Mouse (Mus musculus) bone marrow macrophage, adult 2 months (primary cell): Measurements from ENCODE around the gene Ano1.

Experiments used
- CTCF ChIP-seq: IDR thresholded peaks from 2 replicates; pipeline ENCODE4 v1.5.1; 2012; ENCODE audit warnings: low read depth, mild to moderate bottlenecking, low read length, moderate library complexity
- POLR2A ChIP-seq: IDR thresholded peaks from 2 replicates; pipeline ENCODE4 v1.6.1; 2012; ENCODE audit warnings: mild to moderate bottlenecking, low read depth, low read length, borderline replicate concordance

- TF ChIP-seq CTCF (no peak), POLR2A (no peak)
Measured at GRCm38 (mm10) chr7:144626042-144626441, 125.7 kb downstream of the Ano1 start.
